Mouse (Mus musculus) mouse embryonic stem cell (cell line): ENCODE results near the gene Rnf123.
"Not testable (repeated sequence)": the region's sequence is repeated elsewhere in the genome, so short reads cannot be mapped to it uniquely, and the experiment has no call there.

ENCODE experiments used
- in situ Hi-C, 2 experiments: fragments of 300-500 bp; cut with MboI; formaldehyde crosslinking; loops; 1 replicate in 1 of 2; 3 replicates in 1 of 2; pipeline ENCODE4 v1.14.3; 2019 to 2020; ENCODE audit warnings: low sequenced_read_pairs in 2 of 2, low pct_unique_long_range_greater_than_20kb in 1 of 2, mixed read lengths in 1 of 2; ENCODE audit not compliant: unreplicated experiment in 1 of 2

The Rnf123 gene

GRCm38 (mm10) chr9:108051184-108051930 lies 31.8 kb downstream of the Rnf123 start:
- in situ Hi-C loops, result no loop called here

GRCm38 (mm10) chr9:108049561-108050251 lies 33.4 kb downstream of the Rnf123 start:
- in situ Hi-C loops, result no loop called here

GRCm38 (mm10) chr9:108049016-108049455 lies 34.1 kb downstream of the Rnf123 start, which contains the start of gene Gmppb:
Gene Gmppb (plus strand): TSS chr9:108049242.
- in situ Hi-C loops, result no loop called here

DNA sequence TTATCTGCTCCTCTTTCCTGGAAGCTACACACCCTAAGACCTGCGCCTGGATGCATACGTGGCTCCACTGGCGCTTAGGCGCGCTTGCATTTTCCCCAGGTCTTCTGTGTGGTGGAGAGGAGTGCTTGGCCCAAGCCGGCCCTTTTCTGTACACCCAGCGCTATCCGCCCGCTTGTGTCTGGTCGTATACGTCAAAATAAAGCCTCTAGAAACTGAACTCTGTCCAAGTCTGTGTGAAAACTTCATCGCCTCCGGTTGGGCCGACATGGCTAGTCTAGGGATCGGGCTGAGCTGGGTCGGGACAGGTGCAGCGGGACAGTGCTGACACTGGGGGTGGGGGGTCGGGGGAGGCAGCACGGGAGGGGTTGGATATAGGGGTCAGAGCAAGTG lies 34.6 kb downstream of the Rnf123 start:
- in situ Hi-C loops, result no loop called here

GRCm38 (mm10) chr9:108047601-108048565 lies 35.3 kb downstream of the Rnf123 start:
- in situ Hi-C loops, result no loop called here

DNA sequence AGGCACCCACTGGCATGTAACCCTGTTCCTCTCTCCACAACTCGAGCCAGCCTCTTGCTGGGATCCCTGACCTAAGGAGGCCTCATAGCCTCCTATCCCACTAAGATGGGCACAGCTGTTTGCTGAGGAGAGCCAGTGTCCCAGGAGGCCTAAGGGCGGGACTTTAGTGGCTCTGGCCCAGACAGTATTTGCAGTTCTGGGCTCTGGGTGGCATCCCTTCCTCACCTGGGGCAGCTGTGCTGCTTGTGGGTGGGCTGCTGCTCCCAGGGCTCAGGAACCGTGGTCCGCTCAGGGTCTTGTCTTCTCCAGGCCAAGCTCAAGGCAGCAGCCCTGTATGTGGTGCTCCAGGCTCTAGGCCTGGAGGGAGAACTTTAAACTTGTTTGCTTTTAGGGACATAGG lies 36.6 kb downstream of the Rnf123 start:
- in situ Hi-C loops, result no loop called here

DNA sequence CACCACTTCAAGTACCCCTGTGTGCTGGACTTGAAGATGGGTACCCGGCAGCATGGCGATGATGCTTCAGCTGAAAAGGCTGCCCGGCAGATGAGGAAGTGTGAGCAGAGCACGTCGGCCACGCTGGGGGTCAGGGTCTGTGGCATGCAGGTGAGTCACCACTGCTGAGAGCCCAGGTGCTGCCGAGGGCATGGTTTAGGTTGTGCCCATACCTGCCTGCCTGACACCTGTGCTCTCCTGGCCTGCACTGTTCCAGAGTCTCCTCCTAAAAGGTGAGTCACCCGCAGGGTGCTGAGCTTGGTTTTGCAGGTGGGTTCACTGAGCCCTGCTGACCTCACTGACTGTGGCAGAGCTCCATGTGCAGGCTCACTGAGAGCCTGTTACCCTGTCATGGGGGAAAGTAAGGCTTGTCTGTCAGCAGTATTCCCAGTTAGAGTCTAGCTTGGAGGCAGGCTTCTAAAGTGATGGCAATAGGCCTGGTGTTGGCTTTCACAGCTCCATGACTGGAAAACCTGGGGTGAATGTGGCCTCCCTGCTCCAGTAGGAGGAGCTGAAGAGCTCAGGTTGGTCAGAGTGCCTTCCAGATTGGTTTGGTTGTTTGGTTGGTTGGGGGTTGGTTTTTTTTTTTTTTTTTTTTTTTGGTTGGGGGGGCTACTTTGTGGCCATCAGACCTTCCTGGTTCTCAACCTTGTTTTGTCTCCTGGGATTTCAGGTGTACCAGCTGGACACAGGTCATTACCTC lies 38.2 kb downstream of the Rnf123 start:
- in situ Hi-C loops, result no loop called here

DNA sequence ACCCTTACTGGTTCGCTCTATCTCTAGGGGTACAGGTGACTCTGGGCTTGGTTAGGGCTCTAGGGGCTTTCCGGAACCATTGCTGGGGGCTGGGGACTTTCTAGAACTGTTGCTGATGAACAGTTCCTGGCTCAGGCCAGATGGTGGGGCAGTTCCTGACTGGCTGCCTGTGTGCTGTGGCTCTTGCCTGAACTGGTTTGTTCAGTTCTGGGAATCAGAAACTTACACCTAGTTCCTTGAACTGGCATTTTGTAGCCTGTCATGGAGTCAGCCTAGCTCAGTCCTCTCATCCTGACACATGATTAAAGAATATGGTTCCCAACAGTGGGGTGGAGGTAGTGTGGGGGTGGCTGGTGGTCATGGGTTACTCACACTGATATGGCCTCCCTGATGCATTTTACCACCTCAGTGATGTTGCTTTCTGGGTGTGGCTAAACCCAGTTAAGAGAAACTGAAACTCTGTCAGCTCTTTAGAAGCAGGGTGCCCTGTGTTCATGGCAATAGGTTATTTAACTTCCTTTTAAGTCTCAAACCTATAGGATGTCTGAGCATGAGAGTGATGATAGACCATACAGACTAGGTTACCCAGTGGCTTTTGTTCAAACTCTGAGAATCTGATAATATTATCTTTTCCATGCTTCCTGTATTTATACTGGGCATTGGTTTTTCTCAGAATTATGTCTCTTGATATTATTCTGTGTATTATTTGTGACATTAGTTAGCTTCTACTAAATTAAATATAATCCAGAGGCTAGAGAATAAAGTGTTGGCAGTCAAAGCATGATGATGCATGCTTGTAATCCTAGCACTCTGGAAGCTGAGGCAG lies 47.6 kb downstream of the Rnf123 start:
- in situ Hi-C loops, result no loop called here

GRCm38 (mm10) chr9:108032126-108032525 lies 51.0 kb downstream of the Rnf123 start:
- in situ Hi-C loops, result no loop called here

DNA sequence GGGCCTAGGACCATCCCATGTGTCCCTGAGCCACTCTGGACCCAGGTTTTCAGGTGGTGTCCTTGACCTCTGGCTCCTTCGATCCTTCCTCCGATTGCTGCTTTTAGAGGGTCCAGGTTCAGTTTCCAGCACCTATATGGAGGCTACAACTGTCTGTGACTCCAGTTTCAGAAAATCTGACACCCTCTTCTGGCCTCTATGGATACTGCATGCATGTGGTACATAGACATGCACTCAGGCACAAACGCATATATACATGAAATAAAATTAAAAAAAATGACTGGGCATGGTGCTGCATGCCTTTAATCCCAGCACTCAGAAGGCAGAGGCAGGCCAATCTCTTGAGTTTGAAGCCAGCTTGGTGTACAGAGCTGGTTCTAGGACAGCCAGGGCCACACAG lies 55.3 kb downstream of the Rnf123 start:
- in situ Hi-C loops, result no loop called here

GRCm38 (mm10) chr9:108026584-108026983 lies 56.6 kb downstream of the Rnf123 start:
- in situ Hi-C loops, result no loop called here

DNA sequence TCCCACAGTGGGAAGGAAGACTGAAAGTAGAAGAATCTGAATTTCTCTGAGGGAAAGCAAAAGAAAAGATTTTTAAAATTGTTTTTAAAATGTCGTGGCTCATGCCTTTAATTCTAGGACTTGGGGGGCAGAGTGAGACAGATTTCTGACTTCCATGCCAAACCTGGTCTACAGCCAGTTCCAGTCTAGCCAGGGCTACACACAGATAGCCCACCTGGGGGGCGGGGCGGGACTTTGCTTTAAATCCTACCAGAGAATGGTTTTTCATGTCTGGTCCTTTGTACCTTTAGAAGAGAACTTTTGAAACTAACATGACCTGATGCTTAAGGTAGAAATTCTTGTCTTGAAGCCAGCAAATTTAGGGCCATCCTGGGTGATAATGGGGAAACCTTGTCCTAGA lies 59.9 kb downstream of the Rnf123 start:
- in situ Hi-C loops, result no loop called here

GRCm38 (mm10) chr9:108020741-108021140 lies 62.4 kb downstream of the Rnf123 start:
- in situ Hi-C loops, result no loop called here

GRCm38 (mm10) chr9:108017127-108017526 lies 66.0 kb downstream of the Rnf123 start:
- in situ Hi-C loops, result no loop called here

DNA sequence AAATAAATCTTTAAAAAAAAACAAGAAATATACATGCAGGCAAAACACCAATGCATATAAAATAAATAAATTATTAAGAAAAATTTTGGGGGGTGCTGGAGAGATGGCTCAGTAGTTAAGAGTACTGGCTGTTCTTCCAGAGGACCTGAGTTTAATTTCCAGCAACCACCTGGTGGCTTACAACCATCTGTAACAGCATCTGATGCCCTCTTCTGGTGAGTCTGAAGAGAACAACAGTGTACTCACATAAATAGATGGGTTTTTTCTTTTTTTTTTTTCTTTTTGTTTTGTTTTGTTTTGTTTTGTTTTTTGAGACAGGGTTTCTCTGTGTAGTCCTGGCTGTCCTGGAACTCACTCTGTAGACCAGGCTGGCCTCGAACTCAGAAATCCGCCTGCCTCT lies 69.6 kb downstream of the Rnf123 start:
- in situ Hi-C loops, result not testable (repeated sequence)

DNA sequence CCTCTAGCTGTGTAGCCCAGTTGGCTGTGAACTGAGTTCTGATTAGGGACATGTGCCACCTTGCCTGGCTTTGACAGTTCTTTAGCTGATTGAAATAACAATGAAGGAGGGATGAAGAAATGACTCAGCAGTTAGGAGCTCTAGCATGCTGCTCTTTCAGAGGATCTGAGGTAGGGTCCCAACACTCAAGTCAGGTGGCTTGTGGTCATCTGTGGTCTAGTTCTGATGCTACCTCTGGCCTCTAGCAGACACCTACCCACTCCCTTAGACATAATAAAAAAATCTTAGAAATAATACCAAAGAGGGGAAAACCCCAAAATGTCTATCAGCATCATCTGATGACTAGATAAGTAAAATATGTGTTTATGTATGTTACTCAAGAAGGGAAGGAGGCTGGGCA lies 72.8 kb downstream of the Rnf123 start:
- in situ Hi-C loops, result no loop called here

DNA sequence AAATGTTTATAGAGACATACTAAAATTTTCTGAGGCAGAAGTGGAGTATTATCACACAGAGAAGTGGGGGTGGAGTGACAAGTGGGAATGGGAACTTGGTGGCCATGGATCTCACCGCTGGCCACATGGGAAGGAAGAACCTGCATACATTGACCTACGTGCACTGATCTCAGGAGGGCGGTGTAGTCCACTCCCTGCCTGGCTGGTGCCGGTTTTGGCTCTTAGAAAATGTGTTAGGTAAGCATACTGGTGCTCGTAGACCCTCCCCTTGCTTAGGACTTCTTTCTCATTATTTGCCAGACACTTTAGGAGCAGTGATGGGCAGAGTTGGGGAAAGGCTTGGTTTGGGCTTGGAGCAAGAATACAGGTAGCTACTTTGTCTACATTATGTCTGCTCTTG lies 75.1 kb downstream of the Rnf123 start:
- in situ Hi-C loops, result no loop called here

- in situ Hi-C loops, result no loop called here
Observed at GRCm38 (mm10) chr9:108003531-108003890, 79.6 kb downstream of the Rnf123 start.
